Mouse (Mus musculus) megakaryocyte, adult 5-6 weeks (primary cell): ENCODE data around the gene Tdpoz5. TPM values are rescaled to one million over a fixed set of nuclear protein-coding genes. Genes with fewer than 3 reads are reported as not detected.
"Not testable (repeated sequence)": the region's sequence is repeated elsewhere in the genome, so short reads cannot be mapped to it uniquely, and the experiment has no call there.

Source experiments
- ATAC-seq: 2 replicates; pipeline ENCODE4 v1.8.0; 2016; ENCODE audit warnings: mild to moderate bottlenecking, inconsistent platforms; ENCODE audit not compliant: poor library complexity, severe bottlenecking
- total RNA-seq, 2 experiments: library from RNA; stranded (forward) in 1 of 2; stranded (reverse) in 1 of 2; fragments of 153-499, 151-499 nt in 1 of 2; fragments of 221-1000, 200-1000 nt in 1 of 2; gene quantifications; 2 replicates each; pipeline versions ENCODE4 v1.2.3 to v1.2.4; 2015 to 2017

The Tdpoz5 gene
- total RNA-seq (2015) (not detected in 2 replicates), total RNA-seq (2017) (not detected in 2 replicates)

- not testable (repeated sequence) for ATAC-seq
These were observed at the start of gene Tdpoz5 for GRCm38 (mm10) chr3:93961214-93961613. Tdpoz5 (minus strand) TSS chr3:93961314.

DNA sequence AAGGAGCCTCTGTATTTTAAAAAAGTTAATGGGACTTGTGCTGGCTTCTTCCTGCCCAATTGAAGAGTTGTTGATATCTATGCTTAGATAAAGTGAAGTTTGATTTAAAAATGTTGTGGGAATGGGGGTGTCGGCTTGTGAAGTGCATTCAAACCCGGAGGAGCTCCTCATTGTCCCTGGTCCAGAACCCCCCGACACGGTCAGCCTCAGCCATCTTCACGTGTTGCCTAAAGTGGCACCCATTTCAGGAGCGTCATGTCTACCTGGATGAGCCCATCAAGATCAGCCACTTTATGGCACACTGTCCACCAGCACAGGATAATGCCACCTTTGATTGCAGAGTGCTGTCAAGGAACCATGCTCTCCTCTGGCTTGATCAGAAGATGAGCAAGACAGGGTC is 7.8 kb upstream of the Tdpoz5 start:
- not testable (repeated sequence) for ATAC-seq

- ATAC-seq = not testable (repeated sequence)
These were observed 17.7 kb downstream of the Tdpoz5 start, which contains the start of gene Gm9117 for GRCm38 (mm10) chr3:93943443-93943842. Gm9117 (minus strand) TSS chr3:93943543.

DNA sequence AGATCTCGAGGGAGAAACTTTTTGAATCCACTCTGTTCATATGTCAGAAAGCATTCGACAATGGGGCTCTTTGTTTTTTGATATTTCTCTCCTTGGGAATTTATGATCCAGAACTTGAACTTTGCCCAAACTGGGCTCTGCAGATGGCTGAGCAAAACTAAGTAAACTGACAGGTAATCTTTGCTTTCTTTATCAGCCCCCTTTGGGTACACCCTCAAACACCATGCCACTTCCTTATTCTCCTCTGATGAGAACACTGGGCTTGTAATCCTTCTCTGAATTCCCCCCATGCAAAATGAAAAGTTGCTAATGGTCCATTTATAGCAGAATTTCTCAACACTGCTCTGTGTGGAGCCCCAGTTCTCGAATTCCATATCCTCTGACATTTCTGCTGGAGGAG is 22.7 kb downstream of the Tdpoz5 start:
- ATAC-seq = not testable (repeated sequence)

Other genes with a start within 250 kb of the Tdpoz5 start
- gene Gm5773, start 188.3 kb downstream of the Tdpoz5 start, total RNA-seq (2015) = not detected in 2 replicates
- not detected in 2 replicates for gene Gm5773, start 188.3 kb downstream of the Tdpoz5 start, total RNA-seq (2017)
- gene Tdpoz4, start 164.9 kb downstream of the Tdpoz5 start, total RNA-seq (2015) = not detected in 2 replicates
- not detected in 2 replicates for gene Tdpoz4, start 164.9 kb downstream of the Tdpoz5 start, total RNA-seq (2017)
- not detected in 2 replicates for gene Tdpoz3, start 135.3 kb downstream of the Tdpoz5 start, total RNA-seq (2015)
- gene Tdpoz3, start 135.3 kb downstream of the Tdpoz5 start, total RNA-seq (2017) = not detected in 2 replicates
- not detected in 2 replicates for gene Gm9117, start 17.8 kb downstream of the Tdpoz5 start, total RNA-seq (2015)
- not detected in 2 replicates for gene Gm9117, start 17.8 kb downstream of the Tdpoz5 start, total RNA-seq (2017)
- not detected in 2 replicates for gene Gm9125, start 93.6 kb upstream of the Tdpoz5 start, total RNA-seq (2015)
- not detected in 2 replicates for gene Gm9125, start 93.6 kb upstream of the Tdpoz5 start, total RNA-seq (2017)
- gene Gm10697, start 111.3 kb upstream of the Tdpoz5 start, total RNA-seq (2015) = not detected in 2 replicates
- gene Gm10697, start 111.3 kb upstream of the Tdpoz5 start, total RNA-seq (2017) = not detected in 2 replicates
- gene Gm10696, start 216.9 kb upstream of the Tdpoz5 start, total RNA-seq (2015) = not detected in 2 replicates
- gene Gm10696, start 216.9 kb upstream of the Tdpoz5 start, total RNA-seq (2017) = not detected in 2 replicates
- not detected in 2 replicates for gene Gm5286, start 235.4 kb upstream of the Tdpoz5 start, total RNA-seq (2015)
- gene Gm5286, start 235.4 kb upstream of the Tdpoz5 start, total RNA-seq (2017) = not detected in 2 replicates